Mouse (Mus musculus): ENCODE data around the gene Fam168b. TPM values are rescaled to one million over a fixed set of nuclear protein-coding genes. Genes with fewer than 3 reads are reported as not detected.

Gene Fam168b
- polyA plus RNA-seq, 1 experiment: 28.7 TPM

GRCm38 (mm10) chr1:34821411-34821810 is 21.5 kb downstream of the Fam168b start:
- TF ChIP-seq POLR2A (IDR thresholded peaks at IDR 0.05; ENCODE audit: borderline replicate concordance, control insufficient read depth, low read depth, low read length) (no peak), CTCF (IDR thresholded peaks at IDR 0.05; ENCODE audit: control insufficient read depth, insufficient read depth, low read length) (no peak)

GRCm38 (mm10) chr1:34819225-34819910 is 23.5 kb downstream of the Fam168b start:
- TF ChIP-seq POLR2A (IDR thresholded peaks at IDR 0.05; ENCODE audit: borderline replicate concordance, control insufficient read depth, low read depth, low read length) (no peak), CTCF (IDR thresholded peaks at IDR 0.05; ENCODE audit: control insufficient read depth, insufficient read depth, low read length) (no peak)
- WGBS: 92% methylated on average over 6 of the region's 6 CpGs
- H3K4me1 ChIP-seq (ENCODE audit: control insufficient read depth, insufficient read depth, low read length): peaks cover 3% of the 10 kb centered on the region; the same call in 1 of the 2 replicates

More at GRCm38 (mm10) chr1:34821411-34821810, 21.5 kb downstream of the Fam168b start:
- no peak overlapping the region for H3K4me3 ChIP-seq (replicated peaks; ENCODE audit: control insufficient read depth, low read depth, low read length)
- WGBS: 58% methylated on average over 2 of the region's 2 CpGs
- H3K4me1 ChIP-seq (ENCODE audit: control insufficient read depth, insufficient read depth, low read length): peaks cover 3% of the 10 kb centered on the region; the same call in 1 of the 2 replicates
- H3K27ac ChIP-seq (ENCODE audit: control insufficient read depth, insufficient read depth, low read depth, low read length, poor library complexity): no peak overlapping the region

GRCm38 (mm10) chr1:34815843-34816242 is 27.0 kb downstream of the Fam168b start:
- no peak overlapping the region for H3K27ac ChIP-seq (ENCODE audit: control insufficient read depth, insufficient read depth, low read depth, low read length, poor library complexity)
- TF ChIP-seq POLR2A (IDR thresholded peaks at IDR 0.05; ENCODE audit: borderline replicate concordance, control insufficient read depth, low read depth, low read length) (no peak), CTCF (IDR thresholded peaks at IDR 0.05; ENCODE audit: control insufficient read depth, insufficient read depth, low read length) (no peak)
- no peak overlapping the region for H3K4me3 ChIP-seq (replicated peaks; ENCODE audit: control insufficient read depth, low read depth, low read length)
- 91% methylated on average over 6 of the region's 6 CpGs for whole genome bisulfite sequencing
- no peaks in the 10 kb centered on the region for H3K4me1 ChIP-seq (ENCODE audit: control insufficient read depth, insufficient read depth, low read length)

More at GRCm38 (mm10) chr1:34819225-34819910, 23.5 kb downstream of the Fam168b start:
- H3K27ac ChIP-seq (ENCODE audit: control insufficient read depth, insufficient read depth, low read depth, low read length, poor library complexity): no peak overlapping the region
- no peak overlapping the region for H3K4me3 ChIP-seq (replicated peaks; ENCODE audit: control insufficient read depth, low read depth, low read length)

GRCm38 (mm10) chr1:34812407-34813247 is 30.2 kb downstream of the Fam168b start:
- H3K27ac ChIP-seq (ENCODE audit: control insufficient read depth, insufficient read depth, low read depth, low read length, poor library complexity): no peak overlapping the region
- no peaks in the 10 kb centered on the region for H3K4me1 ChIP-seq (ENCODE audit: control insufficient read depth, insufficient read depth, low read length)
- H3K4me3 ChIP-seq (replicated peaks; ENCODE audit: control insufficient read depth, low read depth, low read length): no peak overlapping the region
- WGBS: 93% methylated on average over 13 of the region's 13 CpGs
- TF ChIP-seq CTCF (IDR thresholded peaks at IDR 0.05; ENCODE audit: control insufficient read depth, insufficient read depth, low read length) (no peak), POLR2A (IDR thresholded peaks at IDR 0.05; ENCODE audit: borderline replicate concordance, control insufficient read depth, low read depth, low read length) (no peak)

- no peaks in the 10 kb centered on the region for H3K4me1 ChIP-seq (ENCODE audit: control insufficient read depth, insufficient read depth, low read length)
- H3K27ac ChIP-seq (ENCODE audit: control insufficient read depth, insufficient read depth, low read depth, low read length, poor library complexity): no peak overlapping the region
- WGBS: 92% methylated on average over 6 of the region's 6 CpGs
- H3K4me3 ChIP-seq (replicated peaks; ENCODE audit: control insufficient read depth, low read depth, low read length): no peak overlapping the region
- TF ChIP-seq CTCF (IDR thresholded peaks at IDR 0.05; ENCODE audit: control insufficient read depth, insufficient read depth, low read length) (no peak), POLR2A (IDR thresholded peaks at IDR 0.05; ENCODE audit: borderline replicate concordance, control insufficient read depth, low read depth, low read length) (no peak)
Observed at GRCm38 (mm10) chr1:34811581-34811980, 31.3 kb downstream of the Fam168b start.

GRCm38 (mm10) chr1:34811035-34811434 is 31.8 kb downstream of the Fam168b start:
- no peaks in the 10 kb centered on the region for H3K4me1 ChIP-seq (ENCODE audit: control insufficient read depth, insufficient read depth, low read length)
- no peak for TF ChIP-seq CTCF (IDR thresholded peaks at IDR 0.05; ENCODE audit: control insufficient read depth, insufficient read depth, low read length)
- no peak for TF ChIP-seq POLR2A (IDR thresholded peaks at IDR 0.05; ENCODE audit: borderline replicate concordance, control insufficient read depth, low read depth, low read length)
- no peak overlapping the region for H3K4me3 ChIP-seq (replicated peaks; ENCODE audit: control insufficient read depth, low read depth, low read length)
- H3K27ac ChIP-seq (ENCODE audit: control insufficient read depth, insufficient read depth, low read depth, low read length, poor library complexity): no peak overlapping the region
- 54% methylated on average over 6 of the region's 6 CpGs for WGBS

- WGBS: 91% methylated on average over 11 of the region's 11 CpGs
- H3K4me1 ChIP-seq (ENCODE audit: control insufficient read depth, insufficient read depth, low read length): no peaks in the 10 kb centered on the region
- no peak for TF ChIP-seq CTCF (IDR thresholded peaks at IDR 0.05; ENCODE audit: control insufficient read depth, insufficient read depth, low read length)
- TF ChIP-seq POLR2A (IDR thresholded peaks at IDR 0.05; ENCODE audit: borderline replicate concordance, control insufficient read depth, low read depth, low read length): no peak
- H3K27ac ChIP-seq (ENCODE audit: control insufficient read depth, insufficient read depth, low read depth, low read length, poor library complexity): no peak overlapping the region
- H3K4me3 ChIP-seq (replicated peaks; ENCODE audit: control insufficient read depth, low read depth, low read length): no peak overlapping the region
Observed at GRCm38 (mm10) chr1:34810293-34810692, 32.6 kb downstream of the Fam168b start.

GRCm38 (mm10) chr1:34808445-34808844 is 34.4 kb downstream of the Fam168b start:
- Histone ChIP-seq H3K27ac (ENCODE audit: control insufficient read depth, insufficient read depth, low read depth, low read length, poor library complexity) (no peak overlapping the region), H3K4me3 (replicated peaks; ENCODE audit: control insufficient read depth, low read depth, low read length) (no peak overlapping the region), H3K4me1 (ENCODE audit: control insufficient read depth, insufficient read depth, low read length) (no peaks in the 10 kb centered on the region)
- TF ChIP-seq CTCF (IDR thresholded peaks at IDR 0.05; ENCODE audit: control insufficient read depth, insufficient read depth, low read length): no peak
- TF ChIP-seq POLR2A (IDR thresholded peaks at IDR 0.05; ENCODE audit: borderline replicate concordance, control insufficient read depth, low read depth, low read length): no peak
- 89% methylated on average over 8 of the region's 8 CpGs for WGBS
